Mouse (Mus musculus) gastrocnemius, postnatal 10 days (tissue): ENCODE data around the gene Gm20388. TPM values are rescaled to one million over a fixed set of nuclear protein-coding genes. Genes with fewer than 3 reads are reported as not detected.

Experiments
- DNase-seq: peaks from one replicate; pipeline ENCODE4 v3.0.0; 2021; ENCODE audit warnings: mixed read lengths
- total RNA-seq, 2 experiments: library from RNA; stranded (reverse); gene quantifications; 2 replicates each; pipeline ENCODE4 v1.2.3; 2021

Gene Gm20388
- total RNA-seq, 2 experiments from 2014 or later: 2.9 to 6.0 TPM

DNA sequence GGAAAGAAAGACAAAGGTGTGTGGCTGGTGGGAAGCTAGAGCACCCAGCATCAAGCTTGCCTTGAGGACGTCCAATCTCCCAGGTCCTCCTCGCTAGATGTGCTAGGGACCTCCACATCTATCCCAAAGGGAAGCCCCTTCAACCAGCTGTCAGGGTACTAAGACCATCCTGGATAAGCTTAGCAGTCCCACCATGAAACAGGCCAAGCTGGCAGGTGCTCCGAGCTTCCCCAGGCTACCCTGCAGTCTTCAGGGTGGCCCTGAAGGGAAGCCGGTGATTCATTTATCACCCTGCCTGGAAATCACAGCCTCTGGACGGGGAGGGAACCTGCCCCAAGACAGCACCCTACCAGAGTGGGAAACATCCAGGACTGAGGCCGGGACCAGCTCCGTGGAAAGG lies 1165.9 kb downstream of the Gm20388 start:
- DNase-seq: no peak

DNA sequence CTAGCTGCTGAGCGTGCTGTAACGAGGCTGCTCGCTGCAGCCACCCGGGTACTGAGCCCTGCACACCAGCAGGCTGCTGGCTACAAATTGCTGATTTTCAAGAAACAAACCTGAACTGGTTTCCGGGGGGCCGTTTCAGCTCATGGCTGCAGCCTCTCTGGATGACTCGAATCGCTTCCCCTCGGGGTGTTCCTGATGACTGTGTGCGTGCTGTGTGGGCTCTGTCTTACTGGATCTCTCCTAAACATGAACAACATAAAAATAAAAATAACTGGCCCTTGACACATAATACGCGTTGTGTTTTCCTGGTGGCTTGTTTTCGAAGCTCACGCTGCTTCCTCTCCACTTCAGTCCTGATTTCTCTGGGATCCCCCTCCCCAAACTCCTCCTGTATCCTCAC lies 1168.1 kb downstream of the Gm20388 start:
- no peak for DNase-seq

GRCm38 (mm10) chr8:121079201-121079600 lies 1168.6 kb downstream of the Gm20388 start:
- no peak for DNase-seq

DNA sequence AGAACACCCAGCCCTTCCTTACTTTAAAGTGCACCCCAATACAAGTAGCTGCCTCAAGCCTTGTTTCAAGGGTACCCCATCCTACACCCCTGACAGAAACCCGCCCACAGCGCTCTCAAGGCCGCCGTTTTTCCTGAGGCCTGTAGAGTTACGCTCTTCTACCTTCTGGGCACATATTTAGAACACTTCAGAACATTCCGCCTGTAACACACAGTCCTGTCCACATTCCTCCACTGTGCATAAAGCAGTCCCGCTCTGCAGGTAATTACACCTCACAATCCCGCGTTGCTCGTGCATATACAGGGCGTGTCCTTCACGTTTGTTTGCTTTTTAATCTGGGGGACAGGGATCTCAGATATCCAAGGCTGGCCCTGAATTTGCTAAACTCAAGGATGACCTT lies 1169.3 kb downstream of the Gm20388 start:
- no peak for DNase-seq

GRCm38 (mm10) chr8:121080361-121081090 lies 1169.9 kb downstream of the Gm20388 start:
- DNase-seq: no peak

DNA sequence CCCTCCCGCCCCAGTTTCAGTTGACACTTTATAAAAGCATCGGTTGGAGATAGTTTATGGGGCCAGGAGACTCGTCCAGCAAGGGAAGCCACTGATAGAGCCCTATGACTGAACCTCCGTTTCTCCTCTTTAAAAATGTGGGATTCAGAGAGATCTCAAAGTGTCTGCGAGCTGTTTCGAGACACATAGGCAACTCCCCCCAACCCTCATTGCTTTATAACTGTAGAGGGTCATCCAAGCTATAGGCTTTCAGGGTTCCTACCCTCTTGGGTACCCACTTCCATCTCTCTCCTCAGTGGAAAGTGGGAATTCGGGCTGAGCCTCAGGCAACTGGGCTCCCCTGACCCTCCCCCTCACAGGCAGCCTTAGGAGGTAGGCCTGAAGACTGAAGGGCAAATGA lies 1170.8 kb downstream of the Gm20388 start:
- DNase-seq: no peak

- no peak for DNase-seq
These were observed 1171.8 kb downstream of the Gm20388 start for GRCm38 (mm10) chr8:121082218-121083092.

DNA sequence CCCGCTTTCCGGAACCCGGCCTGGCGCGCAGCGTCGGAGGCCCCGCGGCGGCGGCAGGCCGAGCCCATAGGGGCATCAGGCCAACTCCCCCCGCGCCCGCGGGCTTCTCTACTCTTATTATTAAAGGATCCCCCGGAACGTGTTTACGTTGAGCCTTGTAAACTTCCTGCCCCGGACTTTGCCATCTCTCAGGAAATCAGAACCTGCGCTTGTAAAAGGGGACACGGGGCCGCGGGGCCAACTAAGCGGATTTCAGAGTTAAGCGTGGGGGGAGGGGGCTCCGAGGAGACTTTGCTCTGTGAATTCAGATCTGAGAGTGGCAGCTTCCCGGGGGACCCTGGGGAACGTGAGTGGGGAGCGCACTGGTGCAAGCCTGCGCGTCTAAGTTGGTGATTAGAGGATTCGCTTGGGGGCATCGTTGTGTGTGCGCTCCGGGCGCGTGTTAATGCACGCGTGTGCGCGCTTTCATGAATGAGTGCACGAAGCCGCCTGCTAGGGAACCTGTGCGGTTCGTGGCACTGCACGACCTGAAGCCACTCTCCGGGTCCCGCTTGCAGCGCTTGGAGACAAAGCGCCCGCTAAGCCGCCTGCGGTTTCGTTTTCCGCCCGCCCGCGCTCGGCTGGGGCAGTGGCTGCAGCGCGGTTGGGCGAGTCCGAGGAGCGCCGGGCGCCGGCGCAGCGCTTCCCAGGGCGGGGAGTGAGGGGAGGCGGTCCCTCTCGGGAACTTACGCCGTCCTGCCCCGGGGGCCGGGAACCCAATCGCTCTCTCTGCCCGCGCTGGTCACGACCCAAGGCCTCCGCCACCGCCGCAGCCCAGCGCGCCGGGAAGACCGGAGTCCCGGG lies 1172.7 kb downstream of the Gm20388 start:
- peak; percentile 75 for DNase-seq

GRCm38 (mm10) chr8:121083936-121084209 lies 1173.2 kb downstream of the Gm20388 start:
- DNase-seq: no peak

GRCm38 (mm10) chr8:121084210-121084951 lies 1173.7 kb downstream of the Gm20388 start, which contains the start of gene Foxf1:
Gene Foxf1 (plus strand): TSS chr8:121084386.
- peak; percentile 24 for DNase-seq

DNA sequence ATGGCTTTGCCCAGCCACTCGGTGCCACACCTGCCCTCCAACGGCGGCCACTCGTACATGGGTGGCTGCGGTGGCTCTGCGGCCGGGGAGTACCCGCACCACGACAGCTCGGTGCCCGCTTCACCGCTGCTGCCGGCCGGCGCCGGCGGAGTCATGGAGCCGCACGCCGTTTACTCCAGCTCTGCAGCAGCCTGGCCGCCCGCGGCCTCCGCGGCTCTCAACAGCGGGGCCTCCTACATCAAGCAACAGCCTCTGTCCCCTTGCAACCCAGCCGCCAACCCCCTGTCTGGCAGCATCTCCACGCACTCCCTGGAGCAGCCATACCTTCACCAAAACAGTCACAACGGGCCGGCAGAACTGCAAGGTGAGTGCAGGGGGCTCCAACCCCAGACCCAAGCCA lies 1174.4 kb downstream of the Gm20388 start:
- DNase-seq: no peak

DNA sequence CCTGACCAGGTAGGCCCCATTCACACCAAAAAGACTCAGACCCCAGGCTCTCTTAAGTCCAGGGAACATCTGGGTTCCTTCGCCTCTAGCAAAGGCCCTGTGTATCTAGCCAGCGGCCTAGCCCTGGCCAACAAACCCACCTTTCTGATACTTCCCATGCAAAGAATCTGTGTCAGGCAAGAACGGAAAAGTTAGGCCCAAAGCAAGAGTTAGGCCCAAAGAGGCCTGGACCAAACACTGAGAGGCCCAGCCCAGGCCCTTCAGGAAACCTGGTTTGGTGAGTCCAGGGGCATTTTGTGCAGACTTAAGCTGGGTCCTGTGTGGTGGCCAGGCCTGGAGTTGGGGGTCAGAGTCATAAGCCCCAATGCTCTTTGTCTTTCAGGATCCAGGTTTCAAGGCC lies 1174.9 kb downstream of the Gm20388 start:
- DNase-seq: no peak

DNA sequence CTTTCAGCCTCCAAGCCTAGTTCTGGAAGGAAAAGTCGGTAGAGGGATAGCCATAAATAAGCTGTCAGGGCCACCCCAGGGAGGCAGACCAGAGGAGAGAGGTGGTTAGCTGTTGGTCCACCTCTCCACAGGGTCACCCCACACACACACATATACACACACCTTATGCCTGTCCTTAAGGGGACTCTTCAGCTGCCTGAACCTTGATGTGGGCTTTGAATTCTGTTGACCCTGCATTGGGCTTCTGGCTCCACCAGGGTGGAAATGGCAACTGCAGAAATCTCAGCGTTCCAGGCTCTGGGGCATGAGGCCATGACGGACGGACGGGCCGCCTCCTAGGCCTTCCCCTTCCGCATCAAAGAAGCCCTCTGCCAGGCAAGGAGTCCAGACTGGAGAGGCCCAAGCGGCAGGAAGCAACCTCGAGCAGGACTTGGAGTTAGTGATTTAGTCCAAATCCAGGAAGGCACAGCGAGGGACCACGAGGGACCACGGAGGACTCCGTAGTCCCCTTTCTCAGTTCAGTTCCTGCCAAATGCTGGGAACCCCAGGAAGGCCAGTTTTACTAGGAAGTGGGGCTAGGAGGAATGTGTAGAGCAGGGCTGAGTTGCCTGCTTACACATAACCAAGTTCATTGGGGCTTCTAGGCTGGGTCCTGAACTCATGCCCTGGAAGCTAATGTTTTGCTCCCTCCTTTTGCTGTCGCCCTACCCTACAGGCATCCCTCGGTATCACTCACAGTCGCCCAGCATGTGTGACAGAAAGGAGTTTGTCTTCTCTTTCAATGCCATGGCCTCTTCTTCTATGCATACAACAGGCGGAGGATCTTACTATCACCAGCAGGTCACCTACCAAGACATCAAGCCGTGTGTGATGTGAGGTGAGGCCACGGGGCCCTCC lies 1175.6 kb downstream of the Gm20388 start:
- no peak for DNase-seq

GRCm38 (mm10) chr8:121088281-121088680 lies 1177.6 kb downstream of the Gm20388 start:
- DNase-seq: no peak

DNA sequence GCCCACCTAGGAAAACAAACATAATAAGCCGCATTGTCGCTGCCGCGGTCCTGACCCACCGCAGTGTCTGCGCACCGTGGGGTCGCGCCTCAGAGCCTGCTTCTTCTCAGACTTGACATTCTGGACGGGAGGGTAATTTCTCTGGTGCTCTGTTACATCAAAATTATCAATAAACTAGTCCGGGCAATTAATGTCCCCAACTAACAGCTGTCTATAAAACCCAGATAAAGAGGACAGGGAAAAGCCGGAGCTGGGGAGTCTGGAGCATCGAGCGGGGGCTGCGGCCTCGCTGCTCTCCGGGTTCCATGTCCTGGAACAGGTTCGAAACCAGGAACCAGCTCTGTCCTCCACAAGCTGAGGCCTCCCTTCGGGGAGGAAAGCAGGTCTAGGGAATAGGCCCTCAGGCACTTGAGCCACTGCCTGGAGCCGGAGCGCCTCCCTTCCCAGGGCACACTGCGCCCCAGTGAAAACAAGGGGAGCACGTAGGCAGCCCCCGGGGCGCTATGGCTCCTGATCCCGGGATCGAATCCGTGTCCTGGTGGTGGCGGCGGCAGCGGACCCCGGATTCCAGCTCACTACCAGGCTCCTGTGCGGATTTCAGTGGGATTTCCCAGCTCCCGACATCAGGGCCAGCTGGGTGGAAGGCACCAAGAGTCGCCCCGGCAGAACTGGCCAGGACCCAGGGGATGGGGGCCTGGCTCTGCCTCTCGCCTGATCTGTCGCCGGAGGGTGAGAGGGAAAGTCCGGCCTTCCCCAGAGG lies 1178.4 kb downstream of the Gm20388 start:
- DNase-seq: no peak

DNA sequence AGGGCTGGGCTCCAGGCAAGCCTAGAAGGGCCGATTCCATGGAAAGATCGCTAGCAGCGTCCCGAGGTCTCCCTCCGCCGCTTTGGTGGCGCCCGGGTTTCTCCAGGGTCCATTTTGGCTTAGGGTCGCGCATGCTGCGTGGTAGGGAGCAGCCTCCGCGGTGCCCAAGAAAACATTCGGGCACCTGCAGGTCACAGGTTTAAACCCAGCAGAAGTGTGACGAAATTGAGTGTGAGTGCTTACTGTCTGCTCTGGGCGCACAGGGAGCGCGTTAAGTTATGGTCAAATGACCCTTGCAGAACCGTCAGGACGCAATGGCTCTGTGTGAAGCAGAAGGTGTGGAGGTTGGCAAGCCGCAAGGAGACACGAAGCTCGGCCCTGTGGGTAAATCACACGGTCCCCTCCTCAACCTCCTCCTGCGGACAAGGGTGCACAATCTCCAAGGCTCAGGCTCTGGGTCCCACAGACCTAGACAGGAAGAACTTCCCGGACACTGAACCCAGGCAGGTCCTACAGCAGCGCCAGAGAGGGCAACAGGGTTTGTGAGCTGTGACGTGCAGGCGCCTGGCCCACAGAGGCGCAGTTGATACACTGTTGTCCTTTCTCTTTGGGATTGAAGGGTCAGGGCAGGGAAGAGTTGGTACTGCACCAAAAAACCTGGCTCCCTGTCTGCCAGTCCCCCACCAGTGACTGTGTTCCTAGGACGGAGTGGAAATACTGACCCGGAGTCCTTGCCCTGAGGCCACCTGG lies 1179.2 kb downstream of the Gm20388 start:
- no peak for DNase-seq

GRCm38 (mm10) chr8:121090716-121091115 lies 1180.1 kb downstream of the Gm20388 start:
- DNase-seq: no peak

DNA sequence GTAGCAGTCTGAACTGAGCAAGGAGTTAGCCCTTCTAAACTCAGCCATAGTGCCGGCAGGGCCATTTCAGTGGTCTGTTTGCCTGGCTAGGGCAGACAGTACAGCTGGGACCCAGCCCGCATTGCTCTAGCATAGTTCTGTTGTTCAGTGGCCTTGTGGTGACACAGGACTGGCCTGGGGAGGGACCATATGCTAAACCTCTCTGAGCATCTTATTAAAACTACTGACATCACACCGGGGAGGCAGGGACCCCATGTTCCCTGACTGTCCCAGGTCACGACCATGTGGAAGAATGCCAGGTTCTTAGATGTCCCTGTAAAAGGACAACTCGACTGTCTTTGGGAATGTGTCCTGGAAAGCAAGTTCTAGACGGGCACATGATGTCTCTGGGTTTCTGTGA lies 1181.5 kb downstream of the Gm20388 start:
- no peak for DNase-seq

GRCm38 (mm10) chr8:121092627-121093026 lies 1182.0 kb downstream of the Gm20388 start:
- peak; percentile 91 for DNase-seq
